ENCODE assay signal across 8 mouse cellular contexts in genomic region chr19:47853951-47854795, GRCm38 (mm10). TPM values are rescaled to one million over a fixed set of nuclear protein-coding genes. Genes with fewer than 3 reads are reported as not detected.
A peak's percentile ranks its signal among the peaks of the same experiment; 100 is the strongest.
DNase-seq lines count a peak whose midpoint lies in the region; ATAC-seq lines count a peak whose summit lies in the region.

No protein-coding gene starts in this region.

- peak; percentile 83 for ATAC-seq in cerebellum, adult (ENCODE audit: insufficient number of reproducible peaks, low FRiP score, low TSS enrichment)
- ATAC-seq in embryonic facial prominence, embryonic 15.5 days (ENCODE audit: insufficient number of reproducible peaks, low FRiP score, low TSS enrichment, low read depth), result peak; percentile 68
- ATAC-seq in megakaryocyte-erythroid progenitor cell, adult 5-6 weeks (replicated peaks; ENCODE audit: low FRiP score, low TSS enrichment, poor library complexity, severe bottlenecking), result peak; percentile 63

- H3K9me3 ChIP-seq in embryonic facial prominence, embryonic 15.5 days (replicated peaks), result no peaks in the 10 kb centered on the region
- H3K9me3 ChIP-seq in hindbrain, embryonic 10.5 days, result no peaks in the 10 kb centered on the region

- peaks cover 21% of the 10 kb centered on the region for H3K4me1 ChIP-seq in embryonic facial prominence, embryonic 15.5 days
- peaks cover 35% of the 10 kb centered on the region for H3K4me1 ChIP-seq in hindbrain, embryonic 10.5 days (replicated peaks)

- no peaks in the 10 kb centered on the region for H3K27me3 ChIP-seq in embryonic facial prominence, embryonic 15.5 days
- peaks cover 18% of the 10 kb centered on the region; the same call in 1 of the 2 replicates for H3K27me3 ChIP-seq in hindbrain, embryonic 10.5 days (ENCODE audit: insufficient read depth, poor library complexity, severe bottlenecking)

- H3K4me3 ChIP-seq in embryonic facial prominence, embryonic 15.5 days (replicated peaks), result peak overlapping the region; percentile 73
- H3K4me3 ChIP-seq in hindbrain, embryonic 10.5 days, result peak overlapping the region; percentile 75

- H3K27ac ChIP-seq in embryonic facial prominence, embryonic 15.5 days (replicated peaks), result peak overlapping the region; percentile 92
- peak overlapping the region; percentile 88 for H3K27ac ChIP-seq in hindbrain, embryonic 10.5 days

- peak overlapping the region; percentile 71; the same call in 1 of the 2 replicates for H3K9ac ChIP-seq in embryonic facial prominence, embryonic 15.5 days

- no peak for DNase-seq in cerebellum, postnatal 10 days
- peak; percentile 21 for DNase-seq in CD4-positive, CD25-positive, alpha-beta regulatory T cell, adult 2 months (ENCODE audit: low read depth, low spot score)
- no peak for DNase-seq in hindbrain, embryonic 10.5 days (ENCODE audit: low spot score)
- DNase-seq in cerebellum, postnatal 25 days, result no peak
- DNase-seq in urinary bladder, adult 2 months (ENCODE audit: low spot score), result no peak

- 7% methylated on average over 13 of the region's 13 CpGs for WGBS in embryonic facial prominence, embryonic 15.5 days
- WGBS in hindbrain, embryonic 10.5 days, result 28% methylated on average over 13 of the region's 13 CpGs

- H3K36me3 ChIP-seq in embryonic facial prominence, embryonic 15.5 days, result peaks cover 14% of the 10 kb centered on the region; the same call in 1 of the 2 replicates
- peaks cover 8% of the 10 kb centered on the region; the same call in 1 of the 2 replicates for H3K36me3 ChIP-seq in hindbrain, embryonic 10.5 days

- H3K4me2 ChIP-seq in embryonic facial prominence, embryonic 15.5 days (replicated peaks), result peak overlapping the region; percentile 94

RNA-seq across cellular contexts. Expression of gene Gsto1, which starts 0.6 kb away (rescaled TPM):
- polyA plus RNA-seq in embryonic facial prominence, embryonic 15.5 days (2015; fragmentation: Nextera tagmentation; extraction: Ambion mirVana), result 228 and 237 TPM in 2 replicates
- polyA plus RNA-seq in hindbrain, embryonic 10.5 days (2016; fragmentation: Nextera tagmentation; extraction: Ambion mirVana), result 109 and 115 TPM in 2 replicates
- total RNA-seq in megakaryocyte-erythroid progenitor cell, adult 5-6 weeks (2014; fragmentation: Nextera tagmentation), result 215 and 216 TPM in 2 replicates
- total RNA-seq in megakaryocyte-erythroid progenitor cell, adult 5-6 weeks (2017), result 126 and 154 TPM in 2 replicates
- 478 and 508 TPM in 2 replicates for polyA plus RNA-seq in urinary bladder, adult 2 months (2012; rRNA removed)

RNA-seq across cellular contexts. Expression of gene Gsto2, which starts 11.2 kb away (rescaled TPM):
- polyA plus RNA-seq in embryonic facial prominence, embryonic 15.5 days (2015; fragmentation: Nextera tagmentation; extraction: Ambion mirVana), result 1.5 and 1.7 TPM in 2 replicates
- 1.6 and 1.8 TPM in 2 replicates for polyA plus RNA-seq in hindbrain, embryonic 10.5 days (2016; fragmentation: Nextera tagmentation; extraction: Ambion mirVana)
- 0.33 TPM in 1 of 2 replicates, not detected in the other for total RNA-seq in megakaryocyte-erythroid progenitor cell, adult 5-6 weeks (2014; fragmentation: Nextera tagmentation)
- not detected in 2 replicates for total RNA-seq in megakaryocyte-erythroid progenitor cell, adult 5-6 weeks (2017)
- polyA plus RNA-seq in urinary bladder, adult 2 months (2012; rRNA removed), result 4.9 and 7.3 TPM in 2 replicates
